Mouse (Mus musculus): Measurements from ENCODE around the gene Slc22a14. TPM values are rescaled to one million over a fixed set of nuclear protein-coding genes. Genes with fewer than 3 reads are reported as not detected.
A peak's percentile ranks its signal among the peaks of the same experiment; 100 is the strongest.

Gene Slc22a14
- polyA plus RNA-seq, 1 experiment from 2014 or later, result not detected

- H3K36me3 ChIP-seq (ENCODE audit: insufficient read depth, low read length), result no peaks in the 10 kb centered on the region
- no peaks in the 10 kb centered on the region for H3K9me3 ChIP-seq (ENCODE audit: low read length)
- H3K27ac ChIP-seq (ENCODE audit: low read length), result no peak overlapping the region
- TF ChIP-seq EP300 (IDR thresholded peaks at IDR 0.05) (no peak), CTCF (IDR thresholded peaks at IDR 0.05) (no peak)
- ATAC-seq (no peak), DNase-seq (ENCODE audit: low spot score) (no peak)
- no peak overlapping the region for H3K4me2 ChIP-seq (replicated peaks; ENCODE audit: low read depth, low read length)
- no peaks in the 10 kb centered on the region for H3K27me3 ChIP-seq (replicated peaks; ENCODE audit: insufficient read depth, low read length)
- no peak overlapping the region for H3K4me3 ChIP-seq (ENCODE audit: low read depth, low read length)
- H3K4me1 ChIP-seq (ENCODE audit: insufficient read depth, low read depth, low read length), result no peaks in the 10 kb centered on the region
- 66% methylated on average over 9 of the region's 9 CpGs for WGBS
- no peak overlapping the region for H3K9ac ChIP-seq (replicated peaks; ENCODE audit: low read depth)
Measured at GRCm38 (mm10) chr9:119143372-119143771, 222.0 kb downstream of the Slc22a14 start.

GRCm38 (mm10) chr9:119142066-119142465, 223.3 kb downstream of the Slc22a14 start:
- no peaks in the 10 kb centered on the region for H3K27me3 ChIP-seq (replicated peaks; ENCODE audit: insufficient read depth, low read length)
- WGBS, result 83% methylated on average over 5 of the region's 5 CpGs
- no peaks in the 10 kb centered on the region for H3K9me3 ChIP-seq (ENCODE audit: low read length)
- H3K4me2 ChIP-seq (replicated peaks; ENCODE audit: low read depth, low read length), result no peak overlapping the region
- no peaks in the 10 kb centered on the region for H3K4me1 ChIP-seq (ENCODE audit: insufficient read depth, low read depth, low read length)
- ATAC-seq (no peak), DNase-seq (ENCODE audit: low spot score) (no peak)
- H3K4me3 ChIP-seq (ENCODE audit: low read depth, low read length), result no peak overlapping the region
- no peak overlapping the region for H3K27ac ChIP-seq (ENCODE audit: low read length)
- no peak for TF ChIP-seq CTCF (IDR thresholded peaks at IDR 0.05)
- TF ChIP-seq EP300 (IDR thresholded peaks at IDR 0.05), result no peak
- no peaks in the 10 kb centered on the region for H3K36me3 ChIP-seq (ENCODE audit: insufficient read depth, low read length)
- no peak overlapping the region for H3K9ac ChIP-seq (replicated peaks; ENCODE audit: low read depth)

GRCm38 (mm10) chr9:119138836-119139235, 226.5 kb downstream of the Slc22a14 start:
- DNase-seq (ENCODE audit: low spot score), result no peak
- H3K27ac ChIP-seq (ENCODE audit: low read length), result no peak overlapping the region
- TF ChIP-seq EP300 (IDR thresholded peaks at IDR 0.05) (no peak), CTCF (IDR thresholded peaks at IDR 0.05) (no peak)
- H3K4me3 ChIP-seq (ENCODE audit: low read depth, low read length), result no peak overlapping the region
- ATAC-seq, result no peak
- H3K4me2 ChIP-seq (replicated peaks; ENCODE audit: low read depth, low read length), result no peak overlapping the region
- H3K9ac ChIP-seq (replicated peaks; ENCODE audit: low read depth), result no peak overlapping the region
- H3K4me1 ChIP-seq (ENCODE audit: insufficient read depth, low read depth, low read length), result no peaks in the 10 kb centered on the region
- 59% methylated on average over 2 of the region's 2 CpGs for WGBS
- H3K9me3 ChIP-seq (ENCODE audit: low read length), result no peaks in the 10 kb centered on the region
- no peaks in the 10 kb centered on the region for H3K27me3 ChIP-seq (replicated peaks; ENCODE audit: insufficient read depth, low read length)
- no peaks in the 10 kb centered on the region for H3K36me3 ChIP-seq (ENCODE audit: insufficient read depth, low read length)

- Histone ChIP-seq H3K27ac (ENCODE audit: low read length) (no peak overlapping the region), H3K36me3 (ENCODE audit: insufficient read depth, low read length) (no peaks in the 10 kb centered on the region), H3K9ac (replicated peaks; ENCODE audit: low read depth) (no peak overlapping the region), H3K9me3 (ENCODE audit: low read length) (no peaks in the 10 kb centered on the region), H3K4me1 (ENCODE audit: insufficient read depth, low read depth, low read length) (no peaks in the 10 kb centered on the region), H3K4me2 (replicated peaks; ENCODE audit: low read depth, low read length) (no peak overlapping the region), H3K4me3 (ENCODE audit: low read depth, low read length) (no peak overlapping the region), H3K27me3 (replicated peaks; ENCODE audit: insufficient read depth, low read length) (no peaks in the 10 kb centered on the region)
- WGBS, result 36% methylated on average over 5 of the region's 5 CpGs
- TF ChIP-seq CTCF (IDR thresholded peaks at IDR 0.05), result no peak
- TF ChIP-seq EP300 (IDR thresholded peaks at IDR 0.05), result no peak
- DNase-seq (ENCODE audit: low spot score) (no peak), ATAC-seq (no peak)
Measured at GRCm38 (mm10) chr9:119130692-119131091, 234.7 kb downstream of the Slc22a14 start.

GRCm38 (mm10) chr9:119128436-119129181, 236.7 kb downstream of the Slc22a14 start:
- no peak for ATAC-seq
- Histone ChIP-seq H3K9me3 (ENCODE audit: low read length) (no peaks in the 10 kb centered on the region), H3K27me3 (replicated peaks; ENCODE audit: insufficient read depth, low read length) (no peaks in the 10 kb centered on the region), H3K4me2 (replicated peaks; ENCODE audit: low read depth, low read length) (no peak overlapping the region), H3K9ac (replicated peaks; ENCODE audit: low read depth) (no peak overlapping the region), H3K36me3 (ENCODE audit: insufficient read depth, low read length) (no peaks in the 10 kb centered on the region), H3K27ac (ENCODE audit: low read length) (no peak overlapping the region), H3K4me3 (ENCODE audit: low read depth, low read length) (no peak overlapping the region), H3K4me1 (ENCODE audit: insufficient read depth, low read depth, low read length) (no peaks in the 10 kb centered on the region)
- DNase-seq (ENCODE audit: low spot score), result no peak
- TF ChIP-seq EP300 (IDR thresholded peaks at IDR 0.05) (no peak), CTCF (IDR thresholded peaks at IDR 0.05) (peak; percentile 27; the same call in 1 of the 2 replicates)
- WGBS, result 70% methylated on average over 12 of the region's 12 CpGs

GRCm38 (mm10) chr9:119122596-119123369, 242.6 kb downstream of the Slc22a14 start:
- Histone ChIP-seq H3K4me3 (ENCODE audit: low read depth, low read length) (no peak overlapping the region), H3K27ac (ENCODE audit: low read length) (no peak overlapping the region), H3K4me2 (replicated peaks; ENCODE audit: low read depth, low read length) (no peak overlapping the region), H3K9ac (replicated peaks; ENCODE audit: low read depth) (no peak overlapping the region), H3K27me3 (replicated peaks; ENCODE audit: insufficient read depth, low read length) (no peaks in the 10 kb centered on the region), H3K36me3 (ENCODE audit: insufficient read depth, low read length) (no peaks in the 10 kb centered on the region), H3K4me1 (ENCODE audit: insufficient read depth, low read depth, low read length) (no peaks in the 10 kb centered on the region), H3K9me3 (ENCODE audit: low read length) (no peaks in the 10 kb centered on the region)
- no peak for TF ChIP-seq EP300 (IDR thresholded peaks at IDR 0.05)
- no peak for TF ChIP-seq CTCF (IDR thresholded peaks at IDR 0.05)
- DNase-seq (ENCODE audit: low spot score) (peak; percentile 15), ATAC-seq (no peak)
- 79% methylated on average over 18 of the region's 18 CpGs for WGBS
